Mouse (Mus musculus) heart, embryonic 12.5 days (tissue): ENCODE results near the gene Cpm. TPM values are rescaled to one million over a fixed set of nuclear protein-coding genes. Genes with fewer than 3 reads are reported as not detected.

Experiments
- ATAC-seq: fragments of 200-750 bp; cut with Nextera tagmentation; 2 replicates; pipeline ENCODE4 v1.8.0; 2017; ENCODE audit warnings: moderate TSS enrichment, moderate library complexity; ENCODE audit not compliant: insufficient number of reproducible peaks, low FRiP score
- H3K27ac ChIP-seq: fragments of 300-500 bp; sonication (generic); 2 replicates; pipeline ENCODE4 v1.5.1; 2016; ENCODE audit warnings: mild to moderate bottlenecking, moderate library complexity; ENCODE audit not compliant: poor library complexity, severe bottlenecking
- H3K27me3 ChIP-seq: fragments of 300-500 bp; sonication (generic); replicated peaks from 2 replicates; pipeline ENCODE4 v1.6.1; 2016; ENCODE audit warnings: mild to moderate bottlenecking, moderate library complexity
- H3K36me3 ChIP-seq: fragments of 300-500 bp; sonication (generic); 2 replicates; pipeline ENCODE4 v1.6.1; 2016; ENCODE audit warnings: mild to moderate bottlenecking, moderate library complexity
- H3K4me1 ChIP-seq: fragments of 300-500 bp; sonication (generic); replicated peaks from 2 replicates; pipeline ENCODE4 v1.6.1; 2016; ENCODE audit warnings: mild to moderate bottlenecking
- H3K4me2 ChIP-seq: fragments of 300-500 bp; sonication (generic); 2 replicates; pipeline ENCODE4 v1.6.1; 2016; ENCODE audit warnings: mild to moderate bottlenecking, moderate library complexity
- H3K4me3 ChIP-seq: fragments of 300-500 bp; sonication (generic); 2 replicates; pipeline ENCODE4 v1.5.1; 2016; ENCODE audit warnings: mild to moderate bottlenecking
- H3K9ac ChIP-seq: fragments of 300-500 bp; sonication (generic); 2 replicates; pipeline ENCODE4 v1.6.1; 2016; ENCODE audit warnings: mild to moderate bottlenecking, moderate library complexity
- H3K9me3 ChIP-seq: fragments of 300-500 bp; sonication (generic); replicated peaks from 2 replicates; pipeline ENCODE4 v1.6.1; 2016; ENCODE audit warnings: mild to moderate bottlenecking, moderate library complexity
- WGBS: fragments of 180-500 bp; shearing (Covaris S2); methylation state at CpG from one replicate; pipeline ENCODE4 v1.1.7; 2016; 5-methylcytosine and 5-hydroxymethylcytosine counted together
- polyA plus RNA-seq: library from polyadenylated mRNA; unstranded; fragments of >200 nt; fragmentation: Nextera tagmentation; extraction: Ambion mirVana; gene quantifications from 2 replicates; pipeline ENCODE4 v1.2.1, GENCODE M21; 2016

Gene Cpm
- polyA plus RNA-seq, 1 experiment from 2014 or later = 2.5 TPM

DNA sequence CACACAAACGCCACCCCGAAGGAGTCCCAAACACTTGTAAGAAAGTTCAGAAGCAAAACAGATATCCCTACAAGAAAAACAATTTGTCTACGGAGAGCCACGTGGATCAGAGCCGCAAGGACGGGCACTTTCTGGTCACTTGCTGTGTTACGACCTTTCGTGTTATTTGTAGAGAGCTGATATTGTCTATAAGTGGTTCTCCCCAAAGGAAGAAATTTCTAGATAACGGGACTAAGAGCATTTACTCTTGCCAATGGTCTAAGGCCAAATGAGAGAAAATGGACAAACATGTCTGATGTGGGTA lies 54.4 kb downstream of the Cpm start:
- Histone ChIP-seq H3K36me3 (peaks cover 6% of the 10 kb centered on the region), H3K4me1 (no peaks in the 10 kb centered on the region), H3K27me3 (0 out of 2 replicates have a peak, but pooled peaks cover 5% of the 10 kb centered on the region), H3K4me2 (no peak overlapping the region), H3K9me3 (no peaks in the 10 kb centered on the region), H3K27ac (no peak overlapping the region), H3K4me3 (no peak overlapping the region), H3K9ac (no peak overlapping the region)
- WGBS = 83% methylated on average over 9 of the region's 9 CpGs
- no peak for ATAC-seq

- Histone ChIP-seq H3K9ac (no peak overlapping the region), H3K4me3 (no peak overlapping the region), H3K9me3 (no peaks in the 10 kb centered on the region), H3K27me3 (0 out of 2 replicates have a peak, but pooled peaks cover 5% of the 10 kb centered on the region), H3K36me3 (peaks cover 14% of the 10 kb centered on the region), H3K27ac (no peak overlapping the region), H3K4me1 (no peaks in the 10 kb centered on the region), H3K4me2 (no peak overlapping the region)
- no peak for ATAC-seq
- WGBS = 81% methylated on average over 19 of the region's 19 CpGs
Measured at GRCm38 (mm10) chr10:117684298-117685170, 55.2 kb downstream of the Cpm start.

DNA sequence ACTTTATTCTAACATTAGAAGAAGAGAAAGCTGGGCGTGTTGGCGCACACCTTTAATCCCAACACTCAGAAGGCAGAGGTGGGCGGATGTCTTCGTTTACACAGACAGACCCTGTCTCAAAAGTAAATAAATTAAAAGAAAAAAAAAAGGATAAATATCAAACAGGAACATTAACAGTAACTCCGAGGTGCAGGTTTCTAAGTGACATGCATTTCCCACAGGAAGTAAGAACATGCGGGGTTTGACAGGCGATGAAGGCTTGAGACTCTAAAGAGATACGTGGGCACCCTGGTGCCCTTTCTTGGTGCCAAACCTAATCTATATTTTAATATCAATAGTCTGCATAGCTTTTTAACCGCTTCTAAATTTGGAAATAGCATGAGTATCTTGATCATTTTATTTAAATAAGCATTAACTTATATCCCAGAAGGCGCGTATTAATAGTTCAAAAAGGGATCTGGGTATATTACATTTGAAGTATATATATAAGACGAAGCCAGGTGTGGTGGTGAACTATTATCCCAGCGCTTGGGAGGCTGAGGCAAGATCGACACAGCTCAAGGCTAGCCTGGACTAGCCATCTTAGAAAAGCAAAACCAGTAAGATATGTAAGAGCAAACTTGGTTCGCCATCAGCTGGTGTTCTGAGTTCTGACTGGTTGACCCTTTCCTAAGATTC lies 56.0 kb downstream of the Cpm start:
- Histone ChIP-seq H3K4me3 (no peak overlapping the region), H3K27ac (no peak overlapping the region), H3K4me1 (no peaks in the 10 kb centered on the region), H3K9ac (no peak overlapping the region), H3K36me3 (peaks cover 20% of the 10 kb centered on the region), H3K4me2 (no peak overlapping the region), H3K27me3 (0 out of 2 replicates have a peak, but pooled peaks cover 5% of the 10 kb centered on the region), H3K9me3 (no peaks in the 10 kb centered on the region)
- no peak for ATAC-seq
- WGBS = 85% methylated on average over 15 of the region's 15 CpGs

DNA sequence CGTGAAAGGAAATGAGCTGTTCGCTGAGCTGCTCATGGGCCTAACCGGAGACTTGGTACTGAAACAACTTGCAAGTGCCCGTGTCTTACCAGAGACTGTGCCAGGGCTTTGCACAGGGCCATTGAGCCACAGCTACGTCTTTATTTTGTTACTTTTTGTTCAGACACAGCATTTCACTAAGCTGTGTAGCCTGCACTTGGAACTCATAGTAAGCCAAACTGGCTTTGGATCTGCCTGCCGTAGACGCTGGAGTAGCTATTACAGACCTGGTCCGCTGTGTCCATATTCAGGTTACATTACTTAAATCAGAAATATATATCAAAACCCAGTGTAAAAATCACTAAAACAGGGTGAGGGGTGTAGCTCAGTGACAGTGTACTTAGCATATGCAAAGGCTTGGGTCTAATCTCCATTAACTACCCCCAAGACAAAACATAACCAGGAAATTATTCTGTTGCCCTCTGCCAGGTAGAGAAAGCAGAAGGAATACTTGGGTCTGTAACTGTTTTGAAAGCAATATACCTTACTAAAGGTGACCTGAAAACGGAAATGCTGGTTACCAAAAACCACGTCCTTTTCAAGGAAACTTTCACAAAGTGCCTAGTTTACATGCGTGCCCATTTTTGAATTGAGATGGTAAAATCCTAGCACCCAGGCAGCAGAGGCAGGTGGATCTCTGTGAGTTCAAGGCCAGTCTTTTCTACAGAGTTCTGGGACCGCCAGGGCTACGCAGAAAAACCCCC lies 56.7 kb downstream of the Cpm start:
- no peak overlapping the region for H3K9ac ChIP-seq
- H3K27ac ChIP-seq = no peak overlapping the region
- no peak for ATAC-seq
- H3K4me1 ChIP-seq = no peaks in the 10 kb centered on the region
- no peak overlapping the region for H3K4me2 ChIP-seq
- no peak overlapping the region for H3K4me3 ChIP-seq
- WGBS = 89% methylated on average over 13 of the region's 13 CpGs
- H3K27me3 ChIP-seq = 0 out of 2 replicates have a peak, but pooled peaks cover 4% of the 10 kb centered on the region
- H3K36me3 ChIP-seq = peaks cover 27% of the 10 kb centered on the region
- H3K9me3 ChIP-seq = no peaks in the 10 kb centered on the region

- WGBS = 70% methylated on average over 3 of the region's 3 CpGs
- no peak overlapping the region for H3K4me3 ChIP-seq
- ATAC-seq = no peak
- H3K9me3 ChIP-seq = no peaks in the 10 kb centered on the region
- H3K36me3 ChIP-seq = peaks cover 35% of the 10 kb centered on the region
- no peak overlapping the region for H3K9ac ChIP-seq
- no peaks in the 10 kb centered on the region for H3K4me1 ChIP-seq
- H3K27ac ChIP-seq = no peak overlapping the region
- H3K27me3 ChIP-seq = no peaks in the 10 kb centered on the region
- no peak overlapping the region for H3K4me2 ChIP-seq
Measured at GRCm38 (mm10) chr10:117687018-117687417, 57.7 kb downstream of the Cpm start.

GRCm38 (mm10) chr10:117687577-117687976 lies 58.3 kb downstream of the Cpm start:
- H3K27ac ChIP-seq = no peak overlapping the region
- peaks cover 40% of the 10 kb centered on the region for H3K36me3 ChIP-seq
- WGBS = 86% methylated on average over 7 of the region's 7 CpGs
- no peaks in the 10 kb centered on the region for H3K4me1 ChIP-seq
- no peak overlapping the region for H3K4me3 ChIP-seq
- H3K27me3 ChIP-seq = no peaks in the 10 kb centered on the region
- no peak for ATAC-seq
- H3K9me3 ChIP-seq = no peaks in the 10 kb centered on the region
- no peak overlapping the region for H3K9ac ChIP-seq
- no peak overlapping the region for H3K4me2 ChIP-seq

- no peak overlapping the region for H3K4me3 ChIP-seq
- H3K27me3 ChIP-seq = no peaks in the 10 kb centered on the region
- H3K9ac ChIP-seq = no peak overlapping the region
- 87% methylated on average over 13 of the region's 13 CpGs for WGBS
- H3K27ac ChIP-seq = no peak overlapping the region
- no peaks in the 10 kb centered on the region for H3K9me3 ChIP-seq
- 0 out of 2 replicates have a peak, but pooled peaks have one; percentile 42 for ATAC-seq
- no peak overlapping the region for H3K4me2 ChIP-seq
- H3K36me3 ChIP-seq = peaks cover 47% of the 10 kb centered on the region
- no peaks in the 10 kb centered on the region for H3K4me1 ChIP-seq
Measured at GRCm38 (mm10) chr10:117688204-117689151, 59.2 kb downstream of the Cpm start.

DNA sequence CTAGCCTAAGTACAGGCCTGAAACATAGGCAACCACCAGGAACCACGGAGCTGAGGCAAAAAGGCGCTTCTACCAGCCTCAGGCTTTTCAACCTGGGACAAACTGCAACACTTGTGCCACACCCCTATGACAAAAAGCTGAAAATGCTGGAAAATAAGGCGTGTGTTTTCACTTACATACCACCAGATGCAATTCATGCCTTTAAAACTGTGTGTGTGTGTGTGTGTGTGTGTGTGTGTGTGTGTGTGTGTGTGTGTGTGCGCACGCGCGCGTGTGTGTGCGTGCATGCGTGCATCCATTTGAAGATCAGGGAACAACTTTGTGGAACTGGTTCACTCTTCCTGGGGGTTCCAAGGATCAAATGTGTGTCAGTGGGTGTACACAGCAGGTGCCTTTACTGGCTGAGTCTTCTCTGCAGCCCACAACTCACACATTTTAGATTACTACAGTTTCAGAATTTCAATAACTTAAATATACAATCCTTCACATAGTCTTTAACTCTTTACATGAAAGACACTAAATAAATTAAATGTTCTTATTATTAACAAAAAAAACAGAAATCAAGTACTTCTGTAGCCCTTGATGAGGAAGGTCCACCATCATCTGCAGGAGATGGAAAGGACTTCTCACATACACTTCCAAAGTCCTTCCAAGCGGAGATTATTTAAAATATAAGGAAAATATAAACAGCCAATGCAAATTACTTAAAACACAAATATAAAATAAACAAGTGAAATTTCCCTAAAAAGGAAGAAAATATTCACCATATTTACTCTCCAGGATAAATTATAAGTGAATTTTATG lies 60.2 kb downstream of the Cpm start:
- Histone ChIP-seq H3K36me3 (peaks cover 55% of the 10 kb centered on the region), H3K4me1 (no peaks in the 10 kb centered on the region), H3K4me2 (no peak overlapping the region), H3K27me3 (no peaks in the 10 kb centered on the region), H3K9ac (no peak overlapping the region), H3K27ac (no peak overlapping the region), H3K9me3 (no peaks in the 10 kb centered on the region), H3K4me3 (no peak overlapping the region)
- WGBS = 91% methylated on average over 11 of the region's 11 CpGs
- no peak for ATAC-seq

- Histone ChIP-seq H3K9ac (no peak overlapping the region), H3K4me2 (no peak overlapping the region), H3K36me3 (peaks cover 60% of the 10 kb centered on the region), H3K4me3 (no peak overlapping the region), H3K4me1 (no peaks in the 10 kb centered on the region), H3K27ac (no peak overlapping the region), H3K9me3 (no peaks in the 10 kb centered on the region), H3K27me3 (no peaks in the 10 kb centered on the region)
- WGBS = 82% methylated on average over 2 of the region's 2 CpGs
- ATAC-seq = no peak
Measured at GRCm38 (mm10) chr10:117690101-117690352, 60.7 kb downstream of the Cpm start.

DNA sequence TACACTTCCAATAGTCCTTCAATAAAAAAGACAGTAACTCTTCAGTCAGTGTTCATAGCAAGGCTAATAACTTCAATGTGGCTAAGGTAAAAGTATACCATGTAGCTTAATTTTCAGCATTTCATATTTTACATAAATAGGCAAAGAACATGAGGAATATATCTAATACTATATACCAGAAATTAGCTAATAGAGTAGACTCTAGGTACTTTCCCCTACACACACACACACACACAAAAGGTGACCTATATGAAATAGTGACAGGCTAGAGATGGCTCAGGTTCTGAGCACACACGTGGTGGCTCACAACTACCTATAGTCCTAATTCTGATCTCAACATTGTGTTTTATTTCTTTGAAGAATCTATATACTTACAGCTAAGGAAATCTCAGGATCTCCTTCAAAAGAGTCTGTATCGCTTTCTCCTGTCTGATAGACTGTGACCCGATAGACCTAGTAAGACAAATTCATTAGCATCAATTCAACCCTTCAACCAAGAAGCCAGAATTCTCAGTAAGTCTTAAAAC lies 61.5 kb downstream of the Cpm start:
- Histone ChIP-seq H3K27ac (no peak overlapping the region), H3K4me2 (no peak overlapping the region), H3K27me3 (no peaks in the 10 kb centered on the region), H3K9me3 (no peaks in the 10 kb centered on the region), H3K4me3 (no peak overlapping the region), H3K36me3 (peaks cover 68% of the 10 kb centered on the region), H3K9ac (no peak overlapping the region), H3K4me1 (no peaks in the 10 kb centered on the region)
- 94% methylated on average over 3 of the region's 3 CpGs for WGBS
- ATAC-seq = no peak
